Mouse (Mus musculus) embryonic facial prominence, embryonic 10.5 days (tissue): ENCODE measurements at regions not wholly inside any gene's neighbourhood (a gene's known extent, or its start where the extent isn't known, plus 50 kb on each side); places are given as distances from the start of the nearest gene placed in this dataset.

Experiments used
- DNase-seq: peaks from one replicate; pipeline ENCODE4 v3.0.0-alpha.2; 2017; ENCODE audit warnings: low spot score
- H3K27ac ChIP-seq: fragments of 300-500 bp; sonication (generic); replicated peaks from 2 replicates; pipeline ENCODE4 v1.5.1; 2016; ENCODE audit warnings: mild to moderate bottlenecking
- H3K27me3 ChIP-seq: fragments of 300-500 bp; sonication (generic); replicated peaks from 2 replicates; pipeline ENCODE4 v1.6.1; 2016; ENCODE audit warnings: low read depth, mild to moderate bottlenecking; ENCODE audit not compliant: poor library complexity, severe bottlenecking
- H3K36me3 ChIP-seq: fragments of 300-500 bp; sonication (generic); replicated peaks from 2 replicates; pipeline ENCODE4 v1.6.1; 2016; ENCODE audit warnings: mild to moderate bottlenecking, moderate library complexity
- H3K4me1 ChIP-seq: fragments of 300-500 bp; sonication (generic); 2 replicates; pipeline ENCODE4 v1.6.1; 2016
- H3K4me3 ChIP-seq: fragments of 300-500 bp; sonication (generic); 2 replicates; pipeline ENCODE4 v1.5.1; 2016; ENCODE audit warnings: mild to moderate bottlenecking, moderate library complexity
- H3K9me3 ChIP-seq: fragments of 300-500 bp; sonication (generic); 2 replicates; pipeline ENCODE4 v1.6.1; 2016; ENCODE audit warnings: mild to moderate bottlenecking
- WGBS: fragments of 180-500 bp; shearing (Covaris S2); methylation state at CpG from one replicate; pipeline ENCODE4 v1.1.7; 2016; 5-methylcytosine and 5-hydroxymethylcytosine counted together

DNA sequence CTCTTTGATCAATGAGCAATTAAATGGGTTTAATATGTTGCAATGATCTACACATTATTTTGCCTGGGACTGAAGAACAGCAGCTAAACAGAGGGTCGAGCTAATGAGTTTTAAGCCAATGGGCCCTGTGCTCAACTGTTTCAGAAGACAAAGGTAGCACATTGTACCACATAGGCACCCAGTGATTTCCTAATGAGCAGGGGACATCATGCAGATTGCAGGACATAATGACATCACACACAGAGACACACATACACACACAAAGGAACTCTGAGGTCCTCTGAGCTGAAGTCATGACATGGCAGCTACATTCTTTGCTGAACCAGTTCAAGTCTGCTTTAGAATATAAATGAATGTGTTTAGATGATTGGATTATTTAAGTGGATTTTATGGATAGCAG lies 71.9 kb downstream of the Zfp330 start:
- Histone ChIP-seq H3K4me1 (no peaks in the 10 kb centered on the region), H3K27ac (no peak overlapping the region), H3K9me3 (no peaks in the 10 kb centered on the region), H3K4me3 (no peak overlapping the region), H3K27me3 (no peaks in the 10 kb centered on the region), H3K36me3 (no peaks in the 10 kb centered on the region)
- WGBS: 60% methylated on average over 1 of the region's 1 CpGs
- no peak for DNase-seq

DNA sequence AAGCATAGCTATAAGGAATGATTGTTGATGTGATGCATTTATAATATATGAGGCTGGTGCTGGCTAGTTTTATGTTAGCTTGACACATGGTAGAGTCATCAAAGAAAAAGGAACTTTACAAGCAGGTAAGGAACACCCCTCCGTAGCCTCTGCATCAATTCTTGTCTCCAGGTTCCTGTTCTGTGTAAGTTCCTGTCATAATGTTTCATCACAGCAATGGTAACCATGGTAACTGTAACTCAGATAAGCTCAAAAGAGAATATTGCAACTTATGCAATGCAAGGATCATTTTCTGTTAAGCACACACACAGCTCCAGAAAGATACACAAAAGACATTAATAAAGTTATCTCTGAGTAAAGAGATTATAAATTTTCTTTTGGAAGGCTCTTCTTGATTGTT lies 73.5 kb downstream of the Zfp330 start:
- Histone ChIP-seq H3K27me3 (no peaks in the 10 kb centered on the region), H3K9me3 (no peaks in the 10 kb centered on the region), H3K27ac (no peak overlapping the region), H3K4me1 (no peaks in the 10 kb centered on the region), H3K36me3 (no peaks in the 10 kb centered on the region), H3K4me3 (no peak overlapping the region)
- 90% methylated on average over 1 of the region's 1 CpGs for WGBS
- DNase-seq: no peak

DNA sequence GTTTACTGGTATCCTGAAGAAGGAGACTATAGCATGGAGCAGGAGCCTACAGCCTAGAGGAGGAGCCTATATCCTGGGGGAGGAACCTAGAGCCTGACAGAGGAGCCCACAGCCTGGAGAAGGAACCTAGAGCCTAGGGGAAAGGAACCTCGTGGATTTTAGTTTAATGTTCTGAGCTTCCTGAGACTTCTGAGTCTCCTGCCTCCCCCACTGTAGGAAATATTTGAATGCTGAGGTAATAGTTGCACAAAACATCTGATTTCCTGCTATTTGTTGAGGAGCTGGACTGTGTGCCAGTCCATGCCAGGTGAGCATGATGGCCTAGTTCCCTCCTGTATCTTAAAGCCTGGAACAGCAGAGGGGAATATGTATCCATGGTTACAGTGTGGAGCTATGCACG lies 74.7 kb downstream of the Zfp330 start:
- no peak for DNase-seq
- Histone ChIP-seq H3K9me3 (no peaks in the 10 kb centered on the region), H3K27me3 (no peaks in the 10 kb centered on the region), H3K4me3 (no peak overlapping the region), H3K4me1 (no peaks in the 10 kb centered on the region), H3K36me3 (no peaks in the 10 kb centered on the region), H3K27ac (no peak overlapping the region)
- WGBS: 70% methylated on average over 2 of the region's 2 CpGs

DNA sequence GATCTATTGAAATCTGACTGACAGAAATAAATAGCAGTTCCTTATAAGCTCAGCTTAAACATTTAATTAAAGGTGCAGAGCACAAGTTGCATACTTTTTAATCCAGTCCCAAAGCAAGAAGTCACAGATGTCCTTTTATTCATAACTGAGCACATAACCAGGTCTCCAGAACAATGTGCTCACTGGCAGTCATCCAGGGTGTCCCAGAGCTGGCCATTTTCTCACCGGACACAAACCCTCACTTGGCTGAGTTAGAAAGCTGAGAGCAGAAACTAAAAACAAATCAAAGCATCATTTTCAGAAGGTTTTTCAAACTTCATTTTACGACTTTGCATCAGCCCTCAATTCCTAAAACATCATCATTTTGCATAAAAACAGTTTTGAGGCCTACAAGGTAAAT lies 75.9 kb downstream of the Zfp330 start:
- H3K4me1 ChIP-seq: no peaks in the 10 kb centered on the region
- no peak for DNase-seq
- no peak overlapping the region for H3K4me3 ChIP-seq
- no peaks in the 10 kb centered on the region for H3K36me3 ChIP-seq
- no peak overlapping the region for H3K27ac ChIP-seq
- H3K9me3 ChIP-seq: no peaks in the 10 kb centered on the region
- 82% methylated on average over 2 of the region's 2 CpGs for WGBS
- no peaks in the 10 kb centered on the region for H3K27me3 ChIP-seq

DNA sequence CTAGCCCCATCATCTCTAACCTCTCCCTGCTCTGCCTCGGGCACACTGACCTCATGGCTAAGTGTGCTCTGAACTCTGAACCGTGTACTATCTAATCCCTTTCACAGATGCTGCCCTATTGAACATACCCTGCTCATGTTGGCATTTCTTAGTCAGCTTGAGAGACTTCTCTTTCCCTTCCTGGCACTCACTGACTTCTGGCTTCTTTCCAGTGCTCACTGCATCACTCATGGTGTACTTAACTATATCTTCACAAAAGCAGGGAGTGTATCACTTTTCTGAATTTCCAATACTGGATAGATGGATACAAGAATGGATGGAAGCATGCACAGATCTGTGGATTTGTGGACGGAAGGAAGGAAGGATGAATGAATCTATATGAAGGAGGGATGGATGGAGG lies 80.9 kb downstream of the Zfp330 start:
- no peak for DNase-seq
- H3K4me1 ChIP-seq: no peaks in the 10 kb centered on the region
- H3K4me3 ChIP-seq: no peak overlapping the region
- no peaks in the 10 kb centered on the region for H3K27me3 ChIP-seq
- H3K27ac ChIP-seq: no peak overlapping the region
- H3K9me3 ChIP-seq: no peaks in the 10 kb centered on the region
- no peaks in the 10 kb centered on the region for H3K36me3 ChIP-seq
- 84% methylated on average over 3 of the region's 3 CpGs for WGBS

DNA sequence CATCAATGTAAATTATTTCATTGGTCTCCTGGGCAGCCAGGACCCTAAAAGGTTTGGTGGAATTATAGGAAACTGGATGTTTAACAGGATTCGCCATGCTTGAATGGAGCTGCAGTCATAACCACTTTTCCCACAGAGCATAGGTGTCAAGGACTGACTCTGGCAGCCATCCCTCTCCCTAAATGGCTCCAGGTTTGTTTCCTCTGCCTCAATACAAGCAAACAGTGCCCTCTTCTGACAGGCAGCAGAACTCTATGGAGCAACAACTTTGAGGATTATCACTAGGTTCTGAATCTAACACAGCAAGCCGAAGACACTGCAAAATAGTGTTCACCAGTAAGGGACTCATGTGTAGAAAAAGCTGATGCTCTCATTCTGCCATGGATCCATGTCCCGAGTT lies 84.6 kb downstream of the Zfp330 start:
- no peaks in the 10 kb centered on the region for H3K36me3 ChIP-seq
- DNase-seq: peak; percentile 40
- 56% methylated on average over 3 of the region's 3 CpGs for WGBS

DNA sequence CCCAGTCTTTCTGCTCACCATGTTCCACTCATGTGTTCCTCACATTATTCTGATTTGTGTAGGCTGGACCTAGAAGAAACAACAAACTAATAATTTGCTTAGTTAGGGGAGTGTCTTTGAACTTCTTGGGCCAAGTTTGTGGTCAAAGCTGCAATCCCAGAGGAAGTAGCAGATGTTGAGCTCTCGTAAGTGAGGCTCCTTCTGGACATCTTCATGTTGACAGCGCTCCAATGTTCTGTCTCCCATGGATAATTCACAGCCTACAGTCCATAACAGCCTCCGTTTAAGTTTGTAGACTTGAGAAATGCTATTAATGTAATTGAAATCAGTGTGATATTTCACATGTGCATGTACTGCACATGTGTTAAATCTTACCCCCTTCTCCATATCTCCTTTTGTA lies 88.0 kb downstream of the Zfp330 start:
- 88% methylated on average over 3 of the region's 3 CpGs for WGBS
- no peak for DNase-seq
- no peaks in the 10 kb centered on the region for H3K36me3 ChIP-seq

More for the DNA sequence above, 84.6 kb downstream of the Zfp330 start:
- Histone ChIP-seq H3K27me3 (no peaks in the 10 kb centered on the region), H3K9me3 (no peaks in the 10 kb centered on the region), H3K4me1 (no peaks in the 10 kb centered on the region), H3K4me3 (no peak overlapping the region), H3K27ac (no peak overlapping the region)

DNA sequence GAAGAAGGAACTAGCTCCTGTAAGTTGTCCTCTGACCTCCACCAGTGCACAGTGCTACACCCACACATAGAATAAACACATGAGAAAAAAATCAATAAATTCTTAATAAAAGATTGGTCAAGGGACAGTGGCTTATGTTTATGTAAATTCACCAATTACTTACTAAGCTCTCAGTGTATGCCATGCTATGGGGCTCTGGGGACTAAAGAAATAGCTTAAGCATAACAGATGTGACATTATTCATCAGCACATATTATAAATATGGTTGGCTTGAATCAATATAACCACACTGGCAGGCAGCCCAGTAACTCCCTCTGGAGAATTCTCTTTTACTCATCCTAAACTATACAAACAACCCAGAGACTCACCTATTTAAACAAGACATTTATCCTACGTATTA lies 95.2 kb downstream of the Zfp330 start:
- Histone ChIP-seq H3K27ac (no peak overlapping the region), H3K4me1 (no peaks in the 10 kb centered on the region), H3K27me3 (no peaks in the 10 kb centered on the region), H3K4me3 (no peak overlapping the region), H3K9me3 (no peaks in the 10 kb centered on the region), H3K36me3 (no peaks in the 10 kb centered on the region)
- DNase-seq: no peak
- WGBS: 88% methylated on average over 1 of the region's 1 CpGs

More for the DNA sequence above, 88.0 kb downstream of the Zfp330 start:
- H3K4me1 ChIP-seq: no peaks in the 10 kb centered on the region
- no peaks in the 10 kb centered on the region for H3K9me3 ChIP-seq
- H3K27me3 ChIP-seq: no peaks in the 10 kb centered on the region
- no peak overlapping the region for H3K4me3 ChIP-seq
- no peak overlapping the region for H3K27ac ChIP-seq

DNA sequence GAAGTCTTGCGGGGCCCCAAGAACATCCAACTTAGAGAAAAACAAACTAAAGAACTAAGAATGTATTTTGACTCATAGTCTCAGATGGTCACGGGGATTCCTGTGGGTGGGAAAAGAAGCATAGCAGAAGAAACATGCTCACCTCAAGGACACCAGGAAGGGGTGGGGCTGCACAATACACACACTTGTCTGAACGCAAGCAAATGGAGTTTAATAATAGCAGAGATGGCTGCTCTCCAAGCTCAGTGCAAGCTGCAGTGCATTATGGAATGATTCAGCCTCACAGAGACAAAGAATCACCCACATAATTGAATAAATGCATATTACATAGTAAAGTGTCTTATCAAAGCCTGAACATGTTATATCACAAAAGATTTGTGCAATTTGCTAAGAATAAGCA lies 96.2 kb downstream of the Zfp330 start:
- no peaks in the 10 kb centered on the region for H3K9me3 ChIP-seq
- H3K4me1 ChIP-seq: no peaks in the 10 kb centered on the region
- 93% methylated on average over 3 of the region's 3 CpGs for WGBS
- H3K27ac ChIP-seq: no peak overlapping the region
- DNase-seq: no peak
- no peaks in the 10 kb centered on the region for H3K36me3 ChIP-seq
- H3K4me3 ChIP-seq: no peak overlapping the region
- H3K27me3 ChIP-seq: no peaks in the 10 kb centered on the region

DNA sequence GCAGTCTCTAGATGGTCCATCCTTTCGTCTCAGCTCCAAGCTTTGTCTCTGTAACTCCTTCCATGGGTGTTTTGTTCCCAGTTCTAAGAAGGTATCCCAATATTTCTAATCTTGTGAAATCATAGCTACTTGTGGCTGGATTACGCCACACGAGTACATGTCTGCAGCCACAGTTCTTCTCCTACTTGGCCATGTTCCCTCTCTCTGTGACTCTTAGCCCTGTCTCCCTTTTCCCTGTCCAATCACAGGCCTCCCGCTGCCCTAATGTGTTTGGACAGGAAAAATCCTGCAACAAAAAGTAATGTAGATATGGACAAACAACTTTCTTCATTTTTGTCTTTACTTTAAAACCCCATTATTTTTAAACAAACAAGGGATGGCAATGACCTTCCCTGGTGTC lies 104.7 kb downstream of the Zfp330 start:
- WGBS: 92% methylated on average over 4 of the region's 4 CpGs
- H3K9me3 ChIP-seq: no peaks in the 10 kb centered on the region
- H3K27me3 ChIP-seq: no peaks in the 10 kb centered on the region
- DNase-seq: no peak
- H3K27ac ChIP-seq: no peak overlapping the region
- no peaks in the 10 kb centered on the region for H3K4me1 ChIP-seq
- H3K4me3 ChIP-seq: no peak overlapping the region
- H3K36me3 ChIP-seq: no peaks in the 10 kb centered on the region

DNA sequence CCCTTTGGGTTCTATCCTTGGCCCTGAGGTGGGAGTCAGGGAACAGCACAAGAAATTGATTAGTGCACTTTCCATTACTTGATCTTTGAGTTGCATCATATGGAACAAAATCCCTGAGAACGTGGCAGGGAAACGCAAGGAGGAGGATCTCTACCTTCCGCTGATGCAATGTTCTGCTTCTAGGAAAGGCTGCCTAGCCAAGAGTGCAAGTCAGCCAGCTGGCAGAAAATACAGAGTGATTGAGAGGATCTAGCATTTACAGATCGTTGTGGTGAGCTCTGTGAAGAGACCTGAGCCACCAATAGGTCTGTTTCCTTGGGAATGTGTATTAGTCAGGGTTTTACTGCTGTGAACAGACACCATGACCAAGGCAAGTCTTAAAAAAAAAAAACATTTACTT lies 108.8 kb downstream of the Zfp330 start:
- Histone ChIP-seq H3K4me1 (no peaks in the 10 kb centered on the region), H3K27me3 (no peaks in the 10 kb centered on the region), H3K4me3 (no peak overlapping the region), H3K9me3 (no peaks in the 10 kb centered on the region), H3K36me3 (no peaks in the 10 kb centered on the region), H3K27ac (no peak overlapping the region)
- 91% methylated on average over 4 of the region's 4 CpGs for WGBS
- no peak for DNase-seq

DNA sequence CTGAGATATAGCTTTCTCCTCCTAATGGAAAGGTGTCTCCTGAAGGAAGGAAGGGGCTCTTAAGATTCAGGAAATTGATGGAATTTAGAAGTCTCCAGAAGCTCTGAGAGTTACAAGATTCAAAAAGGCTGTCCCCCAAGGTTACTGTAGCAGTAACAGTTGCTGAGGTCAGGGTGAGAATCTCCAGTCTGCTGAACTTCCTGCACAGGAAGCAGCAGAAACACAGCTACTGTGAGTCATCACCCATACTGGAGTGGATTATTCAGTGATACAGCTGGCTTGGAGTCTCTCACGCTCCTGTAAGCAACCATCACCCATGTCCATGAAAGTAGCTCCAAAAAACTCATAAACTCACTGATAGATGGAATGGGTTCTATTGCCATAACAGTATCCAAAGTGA lies 133.5 kb downstream of the Zfp330 start:
- 85% methylated on average over 1 of the region's 1 CpGs for WGBS
- H3K9me3 ChIP-seq: no peaks in the 10 kb centered on the region
- no peak overlapping the region for H3K4me3 ChIP-seq
- H3K27ac ChIP-seq: no peak overlapping the region
- H3K4me1 ChIP-seq: no peaks in the 10 kb centered on the region
- no peaks in the 10 kb centered on the region for H3K36me3 ChIP-seq
- no peak for DNase-seq
- no peaks in the 10 kb centered on the region for H3K27me3 ChIP-seq

DNA sequence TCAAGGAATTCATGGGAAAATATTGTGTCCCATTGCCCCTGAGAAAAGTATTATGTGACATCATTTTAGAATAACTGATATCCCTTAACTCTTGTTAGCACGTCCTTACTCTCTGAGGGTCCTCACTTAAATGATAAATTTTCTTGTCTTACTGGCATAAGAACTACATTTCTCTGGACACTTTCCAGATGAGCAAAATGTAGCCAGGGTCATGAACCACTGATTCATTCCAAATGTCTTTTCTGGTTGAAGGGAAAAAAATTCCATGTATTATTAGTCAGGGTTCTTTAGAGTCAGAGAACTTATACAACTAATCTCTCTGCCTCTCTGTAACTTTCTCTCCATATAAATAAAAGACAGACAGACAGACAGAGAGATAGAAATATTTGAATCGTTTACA lies 143.5 kb downstream of the Zfp330 start:
- Histone ChIP-seq H3K36me3 (no peaks in the 10 kb centered on the region), H3K27me3 (no peaks in the 10 kb centered on the region), H3K9me3 (no peaks in the 10 kb centered on the region), H3K4me3 (no peak overlapping the region), H3K27ac (no peak overlapping the region), H3K4me1 (no peaks in the 10 kb centered on the region)
- WGBS: 78% methylated on average over 2 of the region's 2 CpGs
- DNase-seq: no peak

DNA sequence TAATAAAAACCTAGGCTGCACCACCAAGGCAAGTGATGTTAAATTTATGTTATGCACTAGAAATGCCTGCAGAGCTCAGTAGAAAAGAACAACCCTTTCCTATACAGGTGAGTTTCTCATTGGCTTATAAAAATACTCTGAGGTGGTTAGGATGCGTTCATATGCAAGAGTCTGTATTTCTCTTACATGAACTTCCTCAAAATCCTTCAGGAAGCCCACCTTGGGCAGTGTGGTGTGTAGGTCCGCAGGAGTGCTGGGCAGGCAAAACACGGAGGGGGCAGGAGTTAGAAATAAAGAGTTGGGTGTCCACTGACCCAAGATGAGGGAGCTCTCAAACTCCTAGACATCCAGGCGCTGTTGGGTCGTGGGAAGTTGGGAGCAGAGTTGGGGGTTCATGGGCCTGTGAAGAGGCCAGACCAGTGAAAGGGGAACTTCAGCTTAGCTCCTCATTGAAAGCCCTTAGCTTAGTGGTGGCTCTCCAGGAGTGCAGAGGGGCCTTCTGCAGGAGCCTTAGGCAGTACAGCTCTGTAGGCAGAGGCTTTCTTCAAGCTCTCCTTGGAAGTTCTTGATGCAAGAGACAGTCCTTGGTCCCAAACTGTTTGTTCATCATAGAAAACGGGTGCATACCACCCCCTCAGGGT lies 150.0 kb downstream of the Zfp330 start:
- no peaks in the 10 kb centered on the region for H3K27me3 ChIP-seq
- H3K36me3 ChIP-seq: no peaks in the 10 kb centered on the region
- no peak overlapping the region for H3K27ac ChIP-seq
- WGBS: 88% methylated on average over 6 of the region's 6 CpGs
- no peak for DNase-seq
- no peak overlapping the region for H3K4me3 ChIP-seq
- H3K9me3 ChIP-seq: no peaks in the 10 kb centered on the region
- H3K4me1 ChIP-seq: no peaks in the 10 kb centered on the region
